Mouse (Mus musculus) MEL (cell line): ENCODE results near the gene Zfp384.

ENCODE experiments used
- POLR2AphosphoS2 ChIP-seq: IDR thresholded peaks from 2 replicates; pipeline ENCODE4 v1.6.1; 2011; ENCODE audit warnings: low read length, improper control_type of control experiment
- TBP ChIP-seq: IDR thresholded peaks from 2 replicates; pipeline ENCODE4 v1.8.0; 2011; ENCODE audit warnings: low read depth, low read length, improper control_type of control experiment
- USF2 ChIP-seq, 2 experiments: IDR thresholded peaks; 2 replicates each; pipeline ENCODE4 v1.6.1; 2011 to 2012; ENCODE audit warnings: improper control_type of control experiment in 2 of 2, low read length in 2 of 2, borderline replicate concordance in 1 of 2, inconsistent platforms in 1 of 2, low read depth in 1 of 2, mild to moderate bottlenecking in 1 of 2; ENCODE audit not compliant: insufficient read depth in 1 of 2

DNA sequence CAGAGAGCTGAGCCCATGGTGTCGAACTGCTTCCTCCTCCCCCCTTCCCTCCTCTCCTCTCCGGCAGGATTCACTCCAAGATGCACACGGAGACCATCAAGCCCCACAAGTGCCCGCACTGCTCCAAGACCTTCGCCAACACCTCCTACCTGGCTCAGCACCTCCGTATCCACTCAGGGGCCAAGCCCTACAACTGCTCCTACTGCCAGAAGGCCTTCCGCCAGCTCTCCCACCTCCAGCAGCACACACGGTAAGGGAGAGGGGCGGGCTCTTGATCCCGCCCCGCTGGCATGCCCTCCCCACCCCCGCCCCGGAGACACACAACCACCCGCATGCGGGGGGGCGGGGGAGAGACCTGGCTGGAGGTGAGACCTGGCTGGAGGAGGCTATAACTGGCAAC lies 22.7 kb downstream of the Zfp384 start:
- TF ChIP-seq TBP (no peak), USF2 (IDR thresholded peaks at IDR 0.05; ENCODE audit: borderline replicate concordance in 1 of 2, insufficient read depth in 1 of 2, low read depth in 1 of 2, low read length in 2 of 2) (no peak), POLR2AphosphoS2 (no peak)
